Mouse (Mus musculus) kidney, postnatal 0 days (tissue): ENCODE measurements around the gene Igsf21. TPM values are rescaled to one million over a fixed set of nuclear protein-coding genes. Genes with fewer than 3 reads are reported as not detected.

Source experiments
- ATAC-seq: fragments of 200-750 bp; cut with Nextera tagmentation; replicated peaks from 2 replicates; pipeline ENCODE4 v1.8.0; 2017; ENCODE audit warnings: low read depth, moderate number of reproducible peaks, moderate TSS enrichment, moderate library complexity; ENCODE audit not compliant: low FRiP score
- DNase-seq: peaks from one replicate; pipeline ENCODE4 v3.0.0-alpha.2; 2016; ENCODE audit warnings: low spot score
- H3K27ac ChIP-seq: fragments of 300-500 bp; sonication (generic); 2 replicates; pipeline ENCODE4 v1.5.1; 2014; ENCODE audit warnings: mild to moderate bottlenecking
- H3K27me3 ChIP-seq: fragments of 300-500 bp; sonication (generic); 2 replicates; pipeline ENCODE4 v1.6.1; 2014; ENCODE audit warnings: low read length, mixed read lengths; ENCODE audit not compliant: insufficient read depth
- H3K36me3 ChIP-seq: fragments of 300-500 bp; sonication (generic); 2 replicates; pipeline ENCODE4 v1.6.1; 2014; ENCODE audit warnings: low read length, mixed read lengths; ENCODE audit not compliant: insufficient read depth
- H3K4me1 ChIP-seq: fragments of 300-500 bp; sonication (generic); replicated peaks from 2 replicates; pipeline ENCODE4 v1.6.1; 2014; ENCODE audit warnings: antibody characterized with exemption, low read length, mixed read lengths; ENCODE audit not compliant: insufficient read depth
- H3K4me2 ChIP-seq: fragments of 300-500 bp; sonication (generic); 2 replicates; pipeline ENCODE4 v1.6.1; 2014; ENCODE audit warnings: mild to moderate bottlenecking, low read length, moderate library complexity, mixed read lengths
- H3K4me3 ChIP-seq: fragments of 300-500 bp; sonication (generic); replicated peaks from 2 replicates; pipeline ENCODE4 v1.5.1; 2014; ENCODE audit warnings: low read depth, low read length
- H3K9ac ChIP-seq: fragments of 300-500 bp; sonication (generic); 2 replicates; pipeline ENCODE4 v1.6.1; 2014; ENCODE audit warnings: low read depth, low read length
- H3K9me3 ChIP-seq: fragments of 300-500 bp; sonication (generic); replicated peaks from 2 replicates; pipeline ENCODE4 v1.6.1; 2016; ENCODE audit warnings: low read length, inconsistent platforms, mixed read lengths
- CTCF ChIP-seq: IDR thresholded peaks from 2 replicates; pipeline ENCODE4 v1.5.1; 2016; ENCODE audit warnings: antibody characterized with exemption, low read depth, mild to moderate bottlenecking, moderate library complexity
- WGBS: fragments of 180-500 bp; shearing (Covaris S2); extraction: QIAGEN DNeasy Blood & Tissue Kit; methylation state at CpG from one replicate; pipeline ENCODE4 v1.1.7; 2014; 5-methylcytosine and 5-hydroxymethylcytosine counted together
- polyA plus RNA-seq: library from polyadenylated mRNA; unstranded; fragments of >200 nt; fragmentation: Nextera tagmentation; extraction: Ambion mirVana; gene quantifications from 2 replicates; pipeline ENCODE4 v1.2.1, GENCODE M21; 2015

Gene Igsf21
- polyA plus RNA-seq, 1 experiment from 2014 or later, result 1.3 TPM

GRCm38 (mm10) chr4:140204775-140205174 is 41.8 kb downstream of the Igsf21 start:
- 47% methylated on average over 10 of the region's 10 CpGs for WGBS
- Histone ChIP-seq H3K36me3 (no peaks in the 10 kb centered on the region), H3K4me3 (no peak overlapping the region)

GRCm38 (mm10) chr4:140203696-140204272 is 42.8 kb downstream of the Igsf21 start:
- ATAC-seq (no peak), DNase-seq (peak; percentile 11)
- Histone ChIP-seq H3K4me1 (no peaks in the 10 kb centered on the region), H3K36me3 (no peaks in the 10 kb centered on the region), H3K4me3 (no peak overlapping the region), H3K9me3 (no peaks in the 10 kb centered on the region), H3K27ac (no peak overlapping the region), H3K9ac (no peak overlapping the region), H3K27me3 (no peaks in the 10 kb centered on the region), H3K4me2 (no peak overlapping the region)
- no peak for TF ChIP-seq CTCF
- WGBS, result 45% methylated on average over 12 of the region's 12 CpGs

More at GRCm38 (mm10) chr4:140204775-140205174, 41.8 kb downstream of the Igsf21 start:
- Histone ChIP-seq H3K9ac (no peak overlapping the region), H3K4me2 (no peak overlapping the region), H3K27me3 (no peaks in the 10 kb centered on the region), H3K4me1 (no peaks in the 10 kb centered on the region), H3K9me3 (no peaks in the 10 kb centered on the region), H3K27ac (no peak overlapping the region)
- TF ChIP-seq CTCF, result no peak
- DNase-seq, result no peak
- no peak for ATAC-seq

GRCm38 (mm10) chr4:140202196-140202595 is 44.4 kb downstream of the Igsf21 start:
- Histone ChIP-seq H3K4me2 (no peak overlapping the region), H3K27ac (no peak overlapping the region), H3K27me3 (no peaks in the 10 kb centered on the region), H3K36me3 (no peaks in the 10 kb centered on the region), H3K9ac (no peak overlapping the region), H3K9me3 (no peaks in the 10 kb centered on the region), H3K4me1 (no peaks in the 10 kb centered on the region), H3K4me3 (no peak overlapping the region)
- DNase-seq (no peak), ATAC-seq (no peak)
- TF ChIP-seq CTCF, result no peak
- WGBS, result 61% methylated on average over 6 of the region's 6 CpGs

- WGBS, result 28% methylated on average over 14 of the region's 14 CpGs
- DNase-seq, result peak; percentile 27
- TF ChIP-seq CTCF, result no peak
Measured at GRCm38 (mm10) chr4:140200296-140200695, 46.3 kb downstream of the Igsf21 start.

GRCm38 (mm10) chr4:140196717-140197116 is 49.9 kb downstream of the Igsf21 start:
- Histone ChIP-seq H3K4me1 (no peaks in the 10 kb centered on the region), H3K9me3 (no peaks in the 10 kb centered on the region), H3K36me3 (no peaks in the 10 kb centered on the region), H3K27ac (no peak overlapping the region), H3K4me2 (no peak overlapping the region), H3K27me3 (no peaks in the 10 kb centered on the region), H3K9ac (no peak overlapping the region), H3K4me3 (no peak overlapping the region)
- ATAC-seq (no peak), DNase-seq (no peak)
- WGBS, result 75% methylated on average over 9 of the region's 9 CpGs
- TF ChIP-seq CTCF, result no peak

More at GRCm38 (mm10) chr4:140200296-140200695, 46.3 kb downstream of the Igsf21 start:
- Histone ChIP-seq H3K4me3 (no peak overlapping the region), H3K4me2 (no peak overlapping the region), H3K36me3 (no peaks in the 10 kb centered on the region), H3K4me1 (no peaks in the 10 kb centered on the region), H3K27ac (no peak overlapping the region), H3K9me3 (no peaks in the 10 kb centered on the region), H3K9ac (no peak overlapping the region), H3K27me3 (no peaks in the 10 kb centered on the region)
- no peak for ATAC-seq

- no peak for DNase-seq
- no peak for TF ChIP-seq CTCF
- H3K27ac ChIP-seq, result no peak overlapping the region
- no peak overlapping the region for H3K9ac ChIP-seq
- no peaks in the 10 kb centered on the region for H3K36me3 ChIP-seq
- H3K9me3 ChIP-seq, result no peaks in the 10 kb centered on the region
- WGBS, result 77% methylated on average over 18 of the region's 18 CpGs
- no peaks in the 10 kb centered on the region for H3K4me1 ChIP-seq
- no peak for ATAC-seq
- no peak overlapping the region for H3K4me2 ChIP-seq
- H3K4me3 ChIP-seq, result no peak overlapping the region
- no peaks in the 10 kb centered on the region for H3K27me3 ChIP-seq
Measured at GRCm38 (mm10) chr4:140192276-140193002, 54.1 kb downstream of the Igsf21 start.
